Mouse (Mus musculus): Measurements from ENCODE around the gene Zfp330.

Gene Zfp330

GRCm38 (mm10) chr8:82774093-82774422 lies at the start of gene Zfp330:
TSS of gene Zfp330 (minus strand) at chr8:82774160.
- DNase-seq (ENCODE audit: low read depth, low spot score) = peak; percentile 93

- no peak for DNase-seq (ENCODE audit: low read depth, low spot score)
These were observed 4.0 kb upstream of the Zfp330 start for GRCm38 (mm10) chr8:82777945-82778344.

DNA sequence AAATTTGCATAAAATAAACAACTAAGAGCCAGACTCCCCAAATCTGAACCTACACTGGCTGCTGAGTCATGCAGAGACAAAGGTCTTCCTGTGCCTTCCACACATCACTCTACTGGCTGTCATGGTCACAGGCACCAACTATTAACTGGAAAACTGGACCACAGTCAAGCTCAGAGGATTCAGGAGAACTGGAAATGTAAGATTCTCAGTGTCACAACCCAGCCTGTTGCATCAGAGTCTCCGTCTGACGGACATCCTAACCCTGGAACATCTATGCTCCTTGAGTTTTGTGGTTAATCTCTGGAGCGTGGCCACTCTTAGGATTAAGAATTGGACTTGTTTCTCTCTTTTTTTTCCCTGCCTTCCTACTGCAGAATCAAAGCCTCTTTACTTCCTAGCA lies 3.4 kb upstream of the Zfp330 start:
- DNase-seq (ENCODE audit: low read depth, low spot score) = no peak

GRCm38 (mm10) chr8:82774482-82774881 lies 522 bp upstream of the Zfp330 start:
- no peak for DNase-seq (ENCODE audit: low read depth, low spot score)

DNA sequence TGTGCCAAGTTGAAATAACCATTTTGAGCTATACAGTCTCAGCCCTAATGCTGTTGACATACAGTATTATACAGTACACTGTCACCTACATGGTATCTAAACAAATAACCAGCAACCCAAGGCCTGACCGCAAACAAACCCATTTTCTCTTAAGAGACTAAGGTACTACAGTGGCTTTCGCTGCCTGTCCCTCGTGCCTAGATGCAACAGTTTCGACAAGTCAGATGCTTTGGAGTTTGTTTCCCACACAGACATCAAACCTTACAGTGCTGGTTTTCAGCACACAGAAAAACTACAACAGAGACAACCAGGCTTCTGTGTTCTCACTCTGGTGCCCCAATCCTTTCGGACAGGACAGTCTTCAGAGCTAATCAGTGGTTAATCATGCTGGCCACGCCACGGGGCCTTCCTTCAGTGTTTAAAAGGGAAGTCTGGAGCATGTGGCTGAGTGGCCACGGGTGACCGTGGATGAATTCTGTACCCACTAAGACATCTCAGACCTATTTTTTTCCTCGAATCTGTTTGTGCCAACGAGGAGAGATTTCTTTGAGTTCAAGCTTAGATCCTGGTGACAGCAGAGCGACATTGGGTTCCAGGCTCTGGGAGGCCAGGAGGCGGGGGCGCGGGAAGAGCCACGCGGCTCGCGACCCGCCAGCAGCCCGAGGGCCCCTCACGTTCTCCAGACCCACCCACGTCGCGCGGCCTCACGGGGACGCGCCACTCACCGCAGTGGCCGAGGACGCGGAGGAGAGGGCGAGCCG lies 448 bp downstream of the Zfp330 start:
- no peak for DNase-seq (ENCODE audit: low read depth, low spot score)

GRCm38 (mm10) chr8:82770886-82771285 lies 3.1 kb downstream of the Zfp330 start:
- DNase-seq (ENCODE audit: low read depth, low spot score) = no peak

DNA sequence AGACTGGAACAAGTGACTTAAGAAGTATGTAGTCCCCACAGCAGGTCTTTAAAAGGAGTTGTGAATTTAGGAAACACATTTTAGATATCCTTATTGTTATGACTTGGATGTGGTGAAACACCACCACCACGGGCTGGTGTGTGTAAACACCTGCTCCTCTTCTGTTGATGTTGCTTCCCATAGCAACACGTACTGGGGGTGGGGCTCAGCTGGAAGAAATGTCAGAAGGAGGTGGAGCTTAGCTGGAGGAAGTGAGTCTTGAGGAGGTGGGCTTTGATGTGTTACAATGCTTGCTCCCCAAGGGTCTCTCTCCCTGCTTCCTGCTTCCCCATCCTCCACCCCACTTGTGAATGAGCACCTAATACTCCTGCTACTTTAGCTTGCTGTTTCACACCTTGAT lies 14.9 kb downstream of the Zfp330 start:
- DNase-seq (ENCODE audit: low read depth, low spot score) = no peak

- no peak for DNase-seq (ENCODE audit: low read depth, low spot score)
These were observed 19.0 kb downstream of the Zfp330 start for GRCm38 (mm10) chr8:82754946-82755345.

DNA sequence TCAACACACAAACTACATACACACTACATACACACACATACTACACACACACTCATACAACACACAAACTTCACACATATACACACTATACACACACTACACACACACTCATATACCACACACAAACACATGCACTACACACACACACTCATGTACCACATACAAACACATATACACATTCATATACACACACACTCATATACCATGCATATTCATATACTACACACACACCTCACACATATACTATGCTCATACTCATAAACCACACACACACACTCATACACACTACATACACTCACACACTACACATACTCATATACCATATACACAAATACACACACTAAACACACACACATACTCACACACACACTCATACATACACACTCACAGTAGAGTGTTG lies 27.3 kb downstream of the Zfp330 start:
- no peak for DNase-seq (ENCODE audit: low read depth, low spot score)

DNA sequence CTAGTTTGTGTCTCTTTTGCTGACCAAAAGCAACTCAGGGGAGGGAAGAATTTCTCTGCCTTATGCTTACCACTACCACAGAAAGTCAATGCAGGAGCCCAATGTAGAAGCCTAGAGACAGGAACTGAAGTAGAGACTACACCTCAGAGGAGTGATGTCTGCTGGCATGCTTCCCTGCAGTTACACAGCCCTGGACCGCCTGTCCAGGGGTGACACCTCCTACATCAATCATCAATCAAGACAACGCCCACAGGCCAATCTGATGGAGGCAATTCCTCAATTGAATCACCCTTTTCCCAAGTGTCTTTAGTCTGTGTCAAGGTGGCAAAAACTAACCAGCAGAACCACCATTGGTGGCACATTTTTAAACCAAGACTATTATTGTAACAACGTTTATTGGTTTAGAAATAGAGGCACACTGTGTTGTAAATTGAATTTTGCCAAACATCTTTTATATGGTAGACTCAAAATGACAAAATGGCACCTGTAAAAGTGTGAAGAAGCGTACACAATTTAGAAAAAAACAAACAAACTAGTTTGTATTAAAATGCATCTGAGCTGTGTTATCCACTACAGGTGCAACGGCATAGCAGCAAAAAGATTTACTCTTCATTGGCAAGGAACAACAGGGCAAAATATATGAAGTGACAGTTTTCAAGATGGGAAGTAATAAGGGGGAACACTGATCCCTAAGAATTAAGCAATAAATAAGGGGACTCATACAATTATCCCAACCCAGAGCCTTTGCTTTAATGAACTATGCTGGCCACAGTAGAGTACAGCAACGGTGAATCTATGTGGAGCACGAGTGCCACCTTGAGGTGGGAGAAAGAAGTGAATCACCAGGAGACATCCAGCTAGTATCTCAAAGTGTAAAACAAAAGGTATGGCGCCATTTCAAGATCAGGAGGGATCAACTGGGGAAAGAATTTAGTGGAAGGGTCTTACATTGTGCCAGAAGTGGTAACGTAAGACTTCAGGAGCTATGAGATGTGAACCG lies 29.8 kb downstream of the Zfp330 start:
- peak; percentile 88 for DNase-seq (ENCODE audit: low read depth, low spot score)
